Mouse (Mus musculus) megakaryocyte, embryonic 14.5 days (primary cell): ENCODE measurements around the gene Tfdp1. TPM values are rescaled to one million over a fixed set of nuclear protein-coding genes. Genes with fewer than 3 reads are reported as not detected.
"Not testable (repeated sequence)": the region's sequence is repeated elsewhere in the genome, so short reads cannot be mapped to it uniquely, and the experiment has no call there.

Experiments used
- H3K27me3 ChIP-seq: replicated peaks from 2 replicates; pipeline ENCODE3; 2012; ENCODE audit warnings: inconsistent platforms
- H3K36me3 ChIP-seq: replicated peaks from 2 replicates; pipeline ENCODE3; 2012; ENCODE audit warnings: low read length, inconsistent platforms, mixed read lengths
- H3K4me1 ChIP-seq: 2 replicates; pipeline ENCODE4 v1.6.1; 2012; ENCODE audit warnings: inconsistent platforms
- H3K4me3 ChIP-seq: replicated peaks from 2 replicates; pipeline ENCODE3; 2012; ENCODE audit warnings: moderate library complexity, mild to moderate bottlenecking, inconsistent platforms
- H3K9me3 ChIP-seq: 2 replicates; pipeline ENCODE4 v1.6.1; 2012; ENCODE audit warnings: inconsistent platforms
- FLI1 ChIP-seq: IDR thresholded peaks from 2 replicates; pipeline ENCODE4 v1.6.1; 2012; ENCODE audit warnings: low read length, inconsistent platforms, mixed read lengths
- GATA1 ChIP-seq: IDR thresholded peaks from 3 replicates; pipeline ENCODE4 v1.6.1; 2012; ENCODE audit warnings: mixed read lengths, low read length, inconsistent platforms, borderline replicate concordance
- polyA plus RNA-seq: library from polyadenylated mRNA; stranded (reverse); fragments of >175 nt; gene quantifications from 2 replicates; pipeline ENCODE4 v1.2.3, GENCODE M21; 2012; ENCODE audit warnings: low replicate concordance; ENCODE audit not compliant: insufficient read depth

The Tfdp1 gene
- polyA plus RNA-seq, 1 experiment: 11.5 TPM

DNA sequence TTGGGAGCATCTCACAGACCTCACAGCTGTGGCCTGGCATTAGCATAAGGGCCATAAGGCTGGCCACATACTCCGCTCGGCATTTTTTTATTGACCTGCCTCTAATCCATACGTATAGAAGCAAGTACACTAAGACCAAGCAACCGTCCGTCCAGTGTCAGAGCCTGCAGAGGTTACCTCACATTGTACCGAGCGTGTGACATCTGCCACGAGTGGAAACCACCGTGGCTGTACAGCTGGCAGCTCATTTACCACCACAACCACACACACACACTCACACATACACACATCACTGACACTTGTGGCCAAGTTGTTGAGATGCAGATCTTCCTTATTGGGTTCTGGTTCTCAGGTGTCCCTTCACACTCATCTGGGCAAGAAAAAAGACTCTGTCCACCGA is 21.9 kb upstream of the Tfdp1 start:
- TF ChIP-seq GATA1 (no peak), FLI1 (no peak)
- Histone ChIP-seq H3K4me1 (peaks cover 30% of the 10 kb centered on the region), H3K36me3 (peaks cover 74% of the 10 kb centered on the region), H3K27me3 (no peaks in the 10 kb centered on the region), H3K4me3 (no peak overlapping the region), H3K9me3 (no peaks in the 10 kb centered on the region)

DNA sequence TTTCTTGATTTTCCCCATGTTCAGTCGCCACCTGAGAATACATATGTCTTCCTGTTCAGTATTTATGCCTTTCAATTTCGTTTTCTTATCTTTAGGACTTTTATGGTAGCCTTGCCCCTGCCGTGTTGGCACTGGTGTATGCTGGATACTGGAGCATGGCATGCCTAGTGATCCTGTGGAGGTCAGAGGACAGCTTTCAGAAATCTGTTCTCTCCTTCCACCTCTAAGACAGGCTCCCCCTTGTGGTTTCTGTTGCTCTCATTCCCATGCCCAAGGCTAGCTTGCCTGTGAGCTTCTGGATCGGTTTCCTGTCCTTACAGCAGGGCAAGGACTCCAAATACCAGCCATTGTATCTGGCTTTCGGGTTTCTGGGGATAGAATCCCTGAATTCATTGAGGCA is 12.0 kb upstream of the Tfdp1 start:
- no peak for TF ChIP-seq FLI1
- TF ChIP-seq GATA1: no peak
- peaks cover 20% of the 10 kb centered on the region for H3K27me3 ChIP-seq
- no peaks in the 10 kb centered on the region for H3K9me3 ChIP-seq
- no peak overlapping the region for H3K4me3 ChIP-seq
- peaks cover 13% of the 10 kb centered on the region for H3K36me3 ChIP-seq
- H3K4me1 ChIP-seq: peaks cover 12% of the 10 kb centered on the region

DNA sequence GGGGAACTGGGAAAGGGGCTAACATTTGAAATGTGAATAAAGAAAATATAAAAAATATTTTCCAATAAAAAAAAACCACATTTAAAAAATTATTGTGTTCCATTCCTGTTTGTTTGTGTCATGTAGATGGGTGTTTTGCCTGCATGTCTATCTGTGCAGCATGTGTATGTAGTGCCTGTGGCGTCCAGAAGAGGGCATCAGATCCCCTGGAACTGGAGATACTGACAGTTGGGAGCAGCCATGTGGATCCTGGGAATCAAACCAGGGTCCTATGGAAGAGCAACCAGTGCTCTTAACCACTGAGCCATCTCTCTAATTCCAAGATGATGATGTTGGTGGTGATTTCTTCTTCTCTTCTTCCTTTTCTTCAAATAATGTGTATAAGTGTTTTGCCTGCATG is 3.9 kb upstream of the Tfdp1 start:
- TF ChIP-seq FLI1 (no peak), GATA1 (no peak)
- H3K4me1 ChIP-seq: peaks cover 30% of the 10 kb centered on the region
- H3K9me3 ChIP-seq: peaks cover 4% of the 10 kb centered on the region; the same call in 1 of the 2 replicates
- peaks cover 29% of the 10 kb centered on the region for H3K27me3 ChIP-seq
- H3K36me3 ChIP-seq: no peaks in the 10 kb centered on the region
- H3K4me3 ChIP-seq: no peak overlapping the region

DNA sequence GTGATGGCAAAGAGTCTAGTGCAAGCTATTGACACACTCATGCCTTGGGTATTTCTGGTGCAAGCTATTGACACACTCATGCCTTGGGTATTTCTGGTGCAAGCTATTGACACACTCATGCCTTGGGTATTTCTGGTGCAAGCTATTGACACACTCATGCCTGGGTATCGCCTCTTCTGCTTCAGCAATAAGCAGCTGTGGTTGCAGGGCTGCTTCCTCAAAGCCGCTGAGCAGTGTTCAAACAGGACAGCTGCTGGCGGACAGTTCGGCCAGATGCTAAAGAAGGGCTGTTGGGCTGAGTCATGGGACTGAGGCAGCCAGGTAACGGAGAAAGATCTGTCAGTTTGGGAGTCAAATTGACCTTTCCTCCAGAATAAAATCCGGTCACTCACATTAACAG is 1.3 kb upstream of the Tfdp1 start:
- H3K27me3 ChIP-seq, H3K9me3 ChIP-seq: not testable (repeated sequence)
- Histone ChIP-seq H3K4me1 (peaks cover 50% of the 10 kb centered on the region), H3K4me3 (peak overlapping the region; percentile 23), H3K36me3 (peaks cover 22% of the 10 kb centered on the region)

DNA sequence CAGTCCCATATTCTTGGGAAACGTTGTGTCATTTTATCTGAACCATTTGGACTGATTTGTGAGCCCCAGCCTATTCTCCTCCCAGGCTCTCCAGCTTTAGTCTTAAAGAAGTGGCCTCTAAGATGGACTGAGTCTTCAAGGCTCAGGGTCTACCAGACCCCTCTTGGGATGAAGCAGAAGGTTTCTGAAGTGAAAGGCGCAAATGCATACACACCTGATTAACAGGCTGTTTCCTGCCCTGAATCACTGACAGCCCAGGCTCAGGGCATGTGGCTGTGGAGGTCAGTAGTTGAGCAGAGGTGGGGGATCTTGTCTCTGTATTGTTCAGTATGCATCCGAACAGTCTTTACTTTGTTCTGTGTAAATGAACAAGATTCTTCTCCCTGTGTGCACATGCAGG is 873 bp upstream of the Tfdp1 start:
- Histone ChIP-seq H3K4me3 (peak overlapping the region; percentile 92), H3K9me3 (peaks cover 4% of the 10 kb centered on the region; the same call in 1 of the 2 replicates), H3K36me3 (peaks cover 26% of the 10 kb centered on the region), H3K27me3 (peaks cover 4% of the 10 kb centered on the region), H3K4me1 (peaks cover 54% of the 10 kb centered on the region)
- TF ChIP-seq GATA1: no peak
- TF ChIP-seq FLI1: no peak

DNA sequence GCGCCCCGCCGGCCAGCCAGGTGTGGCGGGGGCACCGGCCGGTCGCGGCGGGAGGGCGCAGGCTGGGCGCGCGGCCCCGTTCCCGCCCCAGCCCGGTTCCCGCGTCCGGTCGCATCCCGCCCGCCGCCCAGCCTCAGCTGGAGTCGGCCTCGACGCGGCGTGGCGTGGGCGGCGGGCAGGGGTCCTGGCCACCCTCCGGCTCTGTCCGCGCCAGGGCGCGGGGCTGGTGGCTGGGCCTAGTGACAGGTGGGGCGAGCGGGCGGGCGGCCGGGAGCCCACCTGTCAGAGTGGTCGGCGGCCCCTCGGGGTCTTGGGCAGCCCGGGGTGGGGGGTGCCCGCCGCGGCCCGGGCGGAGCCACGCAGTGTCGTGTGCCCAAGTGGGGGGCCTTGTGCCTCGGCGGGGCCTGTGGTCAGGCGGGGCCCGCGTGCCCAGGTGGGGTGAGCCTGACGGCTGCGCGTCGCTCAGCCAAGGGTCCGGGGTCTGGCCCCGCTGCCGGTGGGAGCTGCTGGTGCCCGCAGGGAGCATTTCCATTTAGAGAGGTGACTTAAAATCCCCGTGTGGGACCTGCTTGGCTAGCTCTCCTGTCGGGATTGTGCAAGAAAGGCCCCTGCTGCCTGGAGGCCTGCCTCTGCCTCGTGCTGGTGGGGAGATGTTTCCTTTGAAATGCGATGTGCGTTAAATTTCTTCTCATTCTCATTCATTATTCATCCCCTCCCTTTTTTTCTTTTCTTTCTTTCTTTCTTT is 522 bp downstream of the Tfdp1 start:
- Histone ChIP-seq H3K27me3 (no peaks in the 10 kb centered on the region), H3K36me3 (peaks cover 40% of the 10 kb centered on the region), H3K4me3 (peak overlapping the region; percentile 92), H3K9me3 (peaks cover 4% of the 10 kb centered on the region; the same call in 1 of the 2 replicates), H3K4me1 (peaks cover 68% of the 10 kb centered on the region)
- TF ChIP-seq FLI1: no peak
- no peak for TF ChIP-seq GATA1

DNA sequence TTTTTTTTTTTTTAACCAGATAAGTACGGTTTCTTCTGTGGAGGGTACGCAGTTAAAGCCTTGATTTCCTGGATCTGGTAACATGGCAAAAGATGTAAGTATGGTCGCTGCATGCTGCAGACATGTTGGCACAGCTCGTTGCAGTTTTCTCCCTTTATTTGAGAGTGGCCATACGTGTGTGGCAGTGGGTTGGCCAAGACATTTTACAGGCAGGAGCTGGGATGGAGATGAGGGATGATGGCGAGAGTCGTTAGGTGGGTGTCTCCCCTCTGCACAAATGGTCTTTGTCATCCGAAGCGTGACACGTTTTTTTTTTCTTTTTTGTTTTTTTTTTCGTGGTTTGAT is 1.1 kb downstream of the Tfdp1 start:
- Histone ChIP-seq H3K36me3 (peaks cover 45% of the 10 kb centered on the region), H3K4me1 (peaks cover 73% of the 10 kb centered on the region), H3K9me3 (peaks cover 3% of the 10 kb centered on the region; the same call in 1 of the 2 replicates), H3K27me3 (no peaks in the 10 kb centered on the region), H3K4me3 (peak overlapping the region; percentile 92)
- TF ChIP-seq GATA1: no peak
- TF ChIP-seq FLI1: no peak

DNA sequence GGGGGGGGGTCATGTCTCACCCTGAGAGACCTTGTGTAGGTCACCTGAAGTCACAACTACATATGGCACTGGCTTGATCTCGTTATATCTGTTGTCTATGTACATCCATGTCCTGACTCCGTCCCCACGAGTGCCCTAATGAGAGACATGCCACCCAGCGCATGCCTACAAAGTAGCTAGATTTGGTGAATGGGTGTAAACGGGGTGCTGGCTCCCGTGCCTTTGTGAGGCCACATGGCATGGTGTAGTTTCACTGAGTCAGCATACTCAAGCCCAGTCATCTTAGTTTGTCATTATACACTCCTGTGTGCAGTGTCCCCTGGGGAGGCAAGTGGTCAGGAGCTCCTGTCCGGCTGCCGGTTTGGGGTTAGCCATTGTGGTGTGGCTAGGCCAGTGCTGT is 2.1 kb downstream of the Tfdp1 start:
- Histone ChIP-seq H3K4me1 (peaks cover 83% of the 10 kb centered on the region), H3K4me3 (peak overlapping the region; percentile 48), H3K9me3 (no peaks in the 10 kb centered on the region), H3K27me3 (no peaks in the 10 kb centered on the region), H3K36me3 (peaks cover 56% of the 10 kb centered on the region)
- TF ChIP-seq GATA1: no peak
- TF ChIP-seq FLI1: no peak

DNA sequence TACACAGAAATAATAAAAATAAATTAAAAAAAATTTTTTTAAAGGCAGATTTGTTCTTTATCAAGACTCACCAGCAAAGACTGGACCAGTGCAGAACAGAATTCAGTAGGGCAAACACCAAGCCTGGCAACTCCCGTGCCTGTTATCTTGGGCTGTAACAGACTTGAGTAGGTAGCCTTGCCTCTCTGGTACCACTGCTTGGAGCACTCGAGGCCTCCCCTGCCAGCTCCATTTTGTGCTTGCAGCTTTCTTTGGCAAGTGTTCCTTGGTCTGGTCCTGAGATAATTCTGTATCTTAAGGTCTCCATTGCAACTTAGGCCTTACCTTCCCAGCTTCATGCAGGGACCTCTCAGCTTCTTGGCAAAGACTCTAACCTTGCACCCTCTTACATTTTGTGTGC is 3.8 kb downstream of the Tfdp1 start:
- no peaks in the 10 kb centered on the region for H3K9me3 ChIP-seq
- H3K36me3 ChIP-seq: peaks cover 73% of the 10 kb centered on the region
- no peak overlapping the region for H3K4me3 ChIP-seq
- H3K27me3 ChIP-seq: no peaks in the 10 kb centered on the region
- peaks cover 90% of the 10 kb centered on the region for H3K4me1 ChIP-seq
- no peak for TF ChIP-seq GATA1
- no peak for TF ChIP-seq FLI1

DNA sequence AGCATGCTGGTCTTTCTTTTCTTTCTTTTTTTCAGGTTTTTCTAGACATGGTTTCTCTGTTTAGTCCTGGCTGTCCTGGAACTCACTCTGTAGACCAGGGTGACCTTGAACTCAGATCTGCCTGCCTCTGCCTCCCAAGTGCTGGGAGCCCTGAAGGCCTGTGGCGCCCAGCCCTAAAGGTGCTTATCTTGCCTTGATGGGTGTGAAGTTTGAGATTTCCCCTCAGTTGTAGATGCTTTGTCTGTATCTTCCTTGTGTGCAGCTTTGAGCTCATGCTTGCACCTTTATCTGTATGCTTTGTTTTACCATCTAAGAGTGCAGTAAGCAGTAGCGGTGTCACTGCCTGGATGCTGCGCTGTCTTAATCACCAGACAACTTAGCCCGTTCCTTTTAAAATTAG is 4.6 kb downstream of the Tfdp1 start:
- Histone ChIP-seq H3K4me3 (no peak overlapping the region), H3K27me3 (no peaks in the 10 kb centered on the region), H3K4me1 (peaks cover 86% of the 10 kb centered on the region), H3K36me3 (peaks cover 80% of the 10 kb centered on the region), H3K9me3 (0 out of 2 replicates have a peak, but pooled peaks cover 3% of the 10 kb centered on the region)
- TF ChIP-seq FLI1 (no peak), GATA1 (no peak)

DNA sequence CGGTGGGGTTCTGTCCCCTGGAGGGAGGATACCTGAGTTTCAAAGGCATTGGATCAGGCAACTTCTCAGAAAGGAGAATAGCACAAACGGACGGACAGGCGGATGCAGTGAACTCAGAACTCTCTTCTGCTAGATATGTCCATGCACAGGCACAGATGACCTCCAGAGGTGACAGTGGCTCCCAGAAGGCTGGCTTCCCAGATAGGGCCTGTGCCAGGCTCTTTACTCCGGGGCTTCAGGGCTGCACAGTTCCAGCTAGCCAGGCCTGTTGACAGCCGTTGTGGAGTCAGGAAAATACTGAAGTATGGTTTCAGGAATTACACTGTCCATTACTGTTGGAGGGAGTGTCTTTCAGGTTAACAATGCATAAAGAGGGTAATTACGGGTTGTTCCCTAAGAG is 11.5 kb downstream of the Tfdp1 start:
- TF ChIP-seq GATA1 (no peak), FLI1 (no peak)
- Histone ChIP-seq H3K27me3 (no peaks in the 10 kb centered on the region), H3K36me3 (peaks cover 94% of the 10 kb centered on the region), H3K9me3 (0 out of 2 replicates have a peak, but pooled peaks cover 3% of the 10 kb centered on the region), H3K4me3 (no peak overlapping the region), H3K4me1 (peaks cover 92% of the 10 kb centered on the region)
